Mouse (Mus musculus): Measurements from ENCODE around the gene Tlx2.

The Tlx2 gene

GRCm38 (mm10) chr6:83054871-83055431 is 15.1 kb downstream of the Tlx2 start, which contains the start of gene Htra2:
Gene Htra2 (minus strand): TSS chr6:83055273.
- DNase-seq (ENCODE audit: low spot score in 2 of 2): peak in 1 of 2 experiments; percentile 56

GRCm38 (mm10) chr6:83054074-83054851 is 15.8 kb downstream of the Tlx2 start, which contains the start of gene Aup1:
Gene Aup1 (plus strand): TSS chr6:83054521.
- peak; percentile 97 for DNase-seq (ENCODE audit: low spot score in 2 of 2)

DNA sequence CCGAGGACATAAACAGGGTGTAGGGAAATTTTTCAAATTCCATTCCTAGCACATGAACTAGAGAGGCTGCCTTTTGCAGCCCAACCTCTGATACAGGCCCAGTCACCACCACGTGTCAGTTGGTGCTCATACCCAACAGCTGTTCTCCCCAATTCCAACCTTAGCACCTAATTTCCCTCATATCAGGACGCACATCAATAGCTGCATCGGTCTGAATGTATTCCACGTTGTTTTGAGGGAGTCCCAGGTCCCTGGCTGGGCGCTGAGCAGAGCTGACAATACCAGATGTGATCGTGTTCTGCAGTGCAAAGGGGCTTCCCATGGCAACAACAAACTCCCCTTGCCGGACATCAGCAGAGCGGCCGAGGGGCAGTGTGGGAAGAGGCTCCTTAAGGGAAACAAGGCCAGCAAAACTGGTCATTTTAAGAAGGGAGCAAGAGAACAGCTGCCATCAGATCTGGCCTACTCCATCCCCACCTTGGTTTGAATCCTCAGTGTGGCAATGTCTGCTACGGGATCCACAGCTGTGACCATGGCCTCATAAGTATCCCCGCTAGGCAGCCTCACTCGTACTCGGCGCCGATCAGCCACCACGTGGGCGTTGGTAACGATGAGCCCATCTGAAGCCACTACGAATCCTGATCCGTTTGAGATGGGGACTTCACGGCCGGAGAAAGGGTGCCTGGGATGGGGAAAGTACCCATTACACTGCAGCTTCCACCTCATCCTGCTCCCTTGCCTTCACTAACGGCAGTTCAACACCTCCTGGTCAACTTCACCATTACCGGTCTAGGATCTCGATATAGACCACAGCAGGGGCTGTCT is 16.7 kb downstream of the Tlx2 start:
- peak; percentile 48 to 76 for DNase-seq (ENCODE audit: low spot score in 2 of 2)

DNA sequence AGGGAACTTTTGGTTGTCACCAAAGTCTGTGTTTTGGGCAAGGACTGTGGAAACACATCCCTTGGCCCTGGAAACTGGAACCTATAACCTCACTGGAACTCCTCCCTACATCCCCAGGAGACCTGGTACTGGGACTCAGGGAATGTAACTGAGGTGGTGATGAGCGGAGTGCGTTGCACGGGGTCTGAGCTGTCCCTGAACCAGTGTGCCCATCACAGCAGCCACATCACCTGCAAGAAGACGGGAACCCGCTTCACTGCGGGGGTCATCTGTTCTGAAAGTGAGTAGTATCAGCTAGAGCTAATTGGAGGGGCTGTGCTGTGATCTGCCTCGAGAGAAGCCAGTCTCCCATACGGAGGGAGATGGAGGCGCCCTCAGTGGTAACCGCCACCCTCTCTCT is 20.7 kb downstream of the Tlx2 start:
- no peak for DNase-seq (ENCODE audit: low spot score in 2 of 2)

GRCm38 (mm10) chr6:83044742-83045141 is 25.4 kb downstream of the Tlx2 start:
- DNase-seq (ENCODE audit: low spot score in 2 of 2): no peak

GRCm38 (mm10) chr6:83043993-83044392 is 26.1 kb downstream of the Tlx2 start:
- DNase-seq (ENCODE audit: low spot score in 2 of 2): no peak

- no peak for DNase-seq (ENCODE audit: low spot score in 2 of 2)
Measured at GRCm38 (mm10) chr6:83043561-83043960, 26.5 kb downstream of the Tlx2 start.

DNA sequence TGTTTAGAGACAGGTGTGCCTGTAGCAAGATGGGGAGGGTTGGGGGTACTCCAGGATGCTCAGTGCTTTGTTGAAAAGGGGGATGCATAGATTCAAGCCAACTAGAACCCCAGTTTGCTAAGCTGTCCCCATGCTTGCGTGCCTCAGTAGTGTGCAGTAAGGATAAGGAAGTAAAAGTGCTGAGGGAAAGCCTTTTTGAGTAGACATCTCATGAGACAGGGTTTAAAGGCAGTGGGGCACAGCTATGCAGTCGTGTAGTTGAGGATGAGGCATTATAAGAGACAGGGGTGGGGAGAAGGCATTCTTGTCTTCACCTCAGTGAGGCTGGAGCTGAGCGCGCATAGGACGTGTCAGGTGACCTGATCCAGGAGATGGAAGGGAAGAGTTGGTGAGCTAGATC is 29.5 kb downstream of the Tlx2 start:
- DNase-seq (ENCODE audit: low spot score in 2 of 2): no peak

GRCm38 (mm10) chr6:83038496-83039012 is 31.5 kb downstream of the Tlx2 start:
- peak; percentile 95 to 98 for DNase-seq (ENCODE audit: low spot score in 2 of 2)

GRCm38 (mm10) chr6:83037188-83037587 is 32.9 kb downstream of the Tlx2 start:
- no peak for DNase-seq (ENCODE audit: low spot score in 2 of 2)

- DNase-seq (ENCODE audit: low spot score in 2 of 2): no peak
Measured at GRCm38 (mm10) chr6:83034463-83035055, 35.5 kb downstream of the Tlx2 start.

DNA sequence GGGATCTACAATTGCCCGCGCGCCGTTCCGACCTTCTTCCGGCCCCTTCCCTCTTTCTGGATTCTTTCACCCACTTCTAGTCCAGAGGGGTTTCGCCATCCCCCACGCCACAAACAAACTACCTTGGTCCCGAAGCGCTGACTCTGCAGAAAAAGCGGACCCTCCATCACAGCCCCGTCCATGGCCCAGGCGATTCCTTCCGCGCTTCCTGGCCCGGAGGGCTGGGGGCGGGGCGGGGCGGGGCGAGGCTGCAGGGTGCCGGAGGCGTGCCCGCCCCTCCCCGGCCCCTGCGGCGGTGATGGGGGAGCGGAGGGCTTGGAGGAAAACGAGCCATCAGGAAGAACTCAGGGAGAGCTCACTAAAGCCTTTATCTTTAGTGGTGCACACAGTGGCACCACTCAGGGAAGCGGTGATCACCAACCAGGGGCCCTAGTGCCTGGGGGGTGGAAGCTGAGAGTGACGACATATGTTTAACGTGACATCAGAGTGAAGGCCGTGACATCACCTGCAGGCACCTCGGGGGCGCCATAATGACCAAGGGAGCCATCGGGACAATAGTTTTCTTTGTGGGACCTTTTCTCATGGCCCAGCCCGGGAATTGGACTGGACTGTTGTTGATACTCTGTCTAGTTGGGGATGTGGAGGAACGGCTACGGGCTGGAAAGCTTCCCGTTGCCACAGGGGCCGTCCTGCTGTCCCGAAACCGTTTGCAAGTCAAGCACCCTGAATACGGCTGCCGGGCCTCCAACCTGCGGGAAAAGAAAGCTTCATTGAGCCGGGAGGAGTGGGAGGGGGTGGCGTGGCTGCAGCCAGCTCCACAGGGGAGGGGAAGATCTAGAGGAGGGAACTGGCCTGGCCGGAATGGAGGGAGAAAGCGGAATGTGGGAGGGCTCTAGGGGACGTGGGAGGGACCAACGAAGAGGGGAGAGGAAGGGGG is 36.6 kb downstream of the Tlx2 start, which contains the start of the genes Dok1 and Loxl3:
TSS of gene Dok1 (minus strand) at position 223 of the 937 bp plus-strand sequence.
TSS of gene Loxl3 (plus strand) at position 925 of the 937 bp plus-strand sequence.
- DNase-seq (ENCODE audit: low spot score in 2 of 2): peak; percentile 74 to 87

DNA sequence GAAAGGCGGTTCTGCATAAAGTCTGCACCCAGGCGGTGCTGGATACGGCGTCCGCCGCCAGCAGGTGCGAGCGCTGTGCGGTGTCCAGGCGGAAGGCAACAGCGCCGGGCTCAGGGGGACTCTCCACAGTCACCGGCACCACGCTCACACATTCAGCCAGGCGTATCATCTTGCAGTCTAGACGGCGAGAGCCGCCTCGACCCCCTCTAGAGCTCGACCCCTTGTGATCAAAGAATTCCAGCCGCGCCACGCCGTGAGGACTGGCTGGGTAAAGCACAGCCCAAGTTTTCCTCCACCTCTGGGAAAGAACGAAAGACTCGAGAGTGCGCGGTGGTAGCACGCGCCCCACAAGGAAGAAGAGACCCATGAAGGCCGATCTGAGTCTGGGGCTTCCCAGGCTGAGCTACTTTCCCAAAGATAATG is 37.3 kb downstream of the Tlx2 start:
- DNase-seq (ENCODE audit: low spot score in 2 of 2): peak; percentile 66 to 86

DNA sequence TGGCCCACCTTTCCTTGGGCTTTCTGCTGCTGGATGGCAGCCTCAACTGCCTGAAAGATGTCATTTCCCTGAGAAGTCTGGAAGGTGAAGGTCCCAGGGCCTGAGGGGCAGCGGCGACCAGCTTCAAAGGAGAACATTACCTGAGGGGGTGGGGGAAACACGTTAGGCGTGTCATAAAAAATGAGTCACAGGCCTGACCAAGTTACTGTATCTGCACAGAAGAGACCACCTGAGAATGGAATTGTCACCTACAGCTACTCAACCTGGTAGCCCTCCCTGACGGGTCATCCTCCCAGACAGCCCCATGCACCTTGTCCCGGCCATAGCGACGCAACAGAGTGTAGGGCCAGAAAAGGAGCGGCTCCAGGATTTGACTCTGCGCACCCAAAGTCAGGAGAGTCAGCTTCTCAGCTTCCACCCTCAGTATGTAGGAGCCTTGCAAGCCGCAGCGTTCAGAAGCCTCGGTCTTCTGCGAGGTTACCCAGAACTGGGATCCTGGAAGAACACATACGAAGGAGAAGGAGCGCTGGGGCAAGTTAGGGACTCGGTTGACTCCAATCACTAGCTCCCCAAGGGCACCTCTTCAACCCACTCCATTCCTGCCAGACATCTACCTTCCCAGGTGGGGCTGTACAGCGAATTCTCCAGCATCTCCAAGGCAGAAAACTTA is 38.0 kb downstream of the Tlx2 start:
- DNase-seq (ENCODE audit: low spot score in 2 of 2): no peak

DNA sequence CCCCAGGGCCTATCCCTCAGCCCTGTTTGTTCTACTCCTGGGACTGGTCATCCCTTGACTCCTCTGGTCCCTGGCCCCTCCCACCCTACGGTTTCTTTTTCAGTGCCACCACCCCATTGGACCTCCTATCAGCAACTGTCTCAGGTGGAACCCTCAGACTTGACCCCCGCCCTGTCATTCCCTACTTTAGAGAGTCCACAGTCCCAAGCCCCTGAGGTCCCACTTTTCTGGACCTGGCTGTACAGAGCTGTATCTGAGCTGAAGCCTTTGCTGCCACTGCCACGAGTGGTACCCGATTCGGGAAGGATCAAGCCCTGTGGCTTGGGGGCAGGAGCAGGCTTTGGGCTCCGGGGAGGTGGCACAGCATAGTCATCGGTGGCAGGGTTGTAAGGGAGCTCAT is 39.0 kb downstream of the Tlx2 start:
- DNase-seq (ENCODE audit: low spot score in 2 of 2): no peak

DNA sequence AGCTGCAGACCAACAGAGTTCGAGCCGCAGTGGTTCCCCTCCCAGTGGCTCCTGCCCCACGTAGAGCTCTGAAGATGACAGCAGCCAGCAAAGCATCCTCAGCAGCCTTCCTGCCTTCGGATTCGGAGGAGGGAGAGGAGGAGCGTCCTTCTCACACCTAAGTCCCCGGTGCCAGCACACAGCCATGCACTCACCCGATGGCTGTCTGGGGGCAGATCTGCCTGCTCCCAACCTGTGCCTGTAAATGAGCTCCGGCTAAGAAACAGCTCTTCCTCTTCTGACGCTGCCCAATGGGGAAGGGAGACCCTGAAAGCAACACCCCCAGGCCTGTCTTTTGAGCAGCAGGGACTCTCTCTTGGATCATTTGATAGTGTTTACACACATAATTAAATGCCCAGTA is 40.3 kb downstream of the Tlx2 start:
- DNase-seq (ENCODE audit: low spot score in 2 of 2): no peak

- no peak for DNase-seq (ENCODE audit: low spot score in 2 of 2)
Measured at GRCm38 (mm10) chr6:83027706-83028105, 42.4 kb downstream of the Tlx2 start.

DNA sequence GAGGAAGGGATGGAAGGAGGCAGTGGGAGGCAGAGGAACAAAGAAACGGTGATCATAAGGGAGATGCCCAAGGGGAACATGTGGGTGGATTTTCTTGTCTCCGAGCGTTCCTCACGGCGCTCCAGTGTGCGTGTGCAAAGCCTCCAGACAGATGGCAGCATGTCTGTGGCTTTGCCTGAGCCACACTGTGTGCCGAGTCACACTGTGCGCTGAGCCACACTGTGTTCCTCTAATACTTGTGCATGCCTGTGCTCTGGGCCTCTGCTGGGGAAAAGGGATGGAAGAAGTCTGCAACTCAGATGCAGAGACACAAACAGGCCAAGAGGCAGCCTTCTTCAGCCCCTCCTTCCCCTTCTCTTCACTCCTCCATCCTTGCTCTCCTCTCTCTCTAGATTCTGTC is 42.8 kb downstream of the Tlx2 start:
- no peak for DNase-seq (ENCODE audit: low spot score in 2 of 2)

GRCm38 (mm10) chr6:83025221-83025620 is 44.9 kb downstream of the Tlx2 start:
- DNase-seq (ENCODE audit: low spot score in 2 of 2): no peak

DNA sequence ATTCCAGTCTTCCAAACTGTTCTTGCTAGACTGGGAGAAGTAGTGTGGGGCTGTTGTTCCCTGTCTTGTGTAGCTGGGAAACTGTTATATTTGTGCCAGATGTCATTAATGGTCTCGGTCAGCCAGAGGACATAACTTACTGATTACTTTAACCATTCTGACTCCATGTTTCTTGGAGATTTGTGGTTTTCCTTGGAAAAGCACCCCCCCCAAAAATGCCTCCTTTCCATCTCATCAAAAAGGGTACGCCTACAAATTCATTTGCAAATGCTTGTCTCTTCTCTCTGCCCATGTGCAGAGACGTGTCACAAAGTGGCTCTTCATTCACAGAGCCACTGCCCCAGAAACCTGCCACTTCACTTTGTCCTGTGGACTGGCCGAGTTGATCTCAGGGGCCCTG is 45.7 kb downstream of the Tlx2 start:
- no peak for DNase-seq (ENCODE audit: low spot score in 2 of 2)
